Mouse (Mus musculus): ENCODE data around the gene Pmf1.

GRCm38 (mm10) chr3:88359989-88360388 is 50.1 kb downstream of the Pmf1 start:
- TF ChIP-seq POLR2A (IDR thresholded peaks at IDR 0.05; ENCODE audit: control insufficient read depth, extremely low read depth, insufficient read depth, low read length, poor library complexity) (no peak), CTCF (IDR thresholded peaks at IDR 0.05; ENCODE audit: borderline replicate concordance, control insufficient read depth, extremely low read depth, insufficient read depth, low read length, poor library complexity) (no peak)
